Comparison of ENCODE assay signal across 9 mouse cellular contexts in the genomic region with DNA sequence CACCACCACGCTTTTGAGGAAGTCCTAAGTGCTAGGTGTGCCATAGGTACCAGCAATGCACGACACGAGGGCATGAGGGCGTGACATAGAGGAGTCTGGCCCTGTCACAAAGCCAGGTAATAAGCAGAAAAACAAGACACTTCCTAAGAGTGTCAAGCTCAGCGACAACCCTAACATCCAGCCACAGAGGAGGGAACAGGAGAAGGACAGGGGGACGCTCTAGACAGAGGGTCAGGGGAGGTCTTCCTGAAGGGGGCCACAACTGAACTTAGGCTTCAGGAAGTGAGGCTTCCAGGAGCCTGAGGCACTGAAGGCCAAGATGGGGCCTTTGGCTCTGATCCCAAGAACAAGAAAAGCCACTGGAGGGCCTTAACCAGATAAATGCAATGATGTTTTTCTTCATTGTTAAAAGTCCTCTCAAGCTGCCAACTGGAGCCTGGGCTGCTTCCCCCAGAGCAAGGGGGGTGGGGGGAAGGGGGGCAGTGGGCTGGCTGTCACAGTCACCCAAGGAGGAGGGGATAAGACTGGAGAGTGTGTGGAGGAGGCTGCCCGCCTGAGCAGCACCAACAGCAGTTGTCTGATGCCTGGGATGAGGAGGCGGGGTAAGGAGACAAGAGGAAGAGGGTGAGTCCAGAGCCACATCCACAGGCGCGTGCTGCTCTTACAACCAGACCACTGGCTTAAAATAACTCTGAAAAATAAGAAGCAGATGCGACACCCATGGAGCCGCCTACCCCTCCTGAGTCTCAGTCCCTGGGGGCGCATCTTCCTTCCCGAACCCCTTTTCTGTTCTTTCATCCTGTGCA.
A peak's percentile ranks its signal among the peaks of the same experiment; 100 is the strongest.
DNase-seq lines count a peak whose midpoint lies in the region; ATAC-seq lines count a peak whose summit lies in the region.
"Had no signal": no experiment of that assay in that cellular context is flagged by ENCODE, and none has a peak within 500 bp of the region (broad histone marks: within the 10 kb centered on the region; RNA-seq: fewer than 3 reads in every experiment).

No protein-coding gene starts in this region.

- peak; percentile 94 for DNase-seq in heart, adult 11 months
- no peak for DNase-seq in heart, adult 8-10 months (ENCODE audit: low spot score)
- DNase-seq in left cerebral cortex, postnatal 25 days (ENCODE audit: low spot score in 2 of 2) = peak; percentile 79 to 97
- DNase-seq in ovary, postnatal 36 days (ENCODE audit: low spot score) = peak; percentile 39
- DNase-seq in gastrocnemius, postnatal 4 days (ENCODE audit: low spot score in 2 of 2) = no peak

- H3K27me3 ChIP-seq in embryonic facial prominence, embryonic 15.5 days = no peaks in the 10 kb centered on the region
- no peaks in the 10 kb centered on the region; the same call in 1 of the 2 replicates for H3K27me3 ChIP-seq in hindbrain, embryonic 12.5 days

- 27% methylated on average over 14 of the region's 14 CpGs for WGBS in embryonic facial prominence, embryonic 15.5 days
- 59% methylated on average over 14 of the region's 14 CpGs for WGBS in hindbrain, embryonic 12.5 days

- no peak overlapping the region for H3K9ac ChIP-seq in embryonic facial prominence, embryonic 15.5 days
- H3K9ac ChIP-seq in hindbrain, embryonic 12.5 days = no peak overlapping the region

- no peaks in the 10 kb centered on the region for H3K36me3 ChIP-seq in embryonic facial prominence, embryonic 15.5 days
- H3K36me3 ChIP-seq in hindbrain, embryonic 12.5 days = no peaks in the 10 kb centered on the region

- H3K27ac ChIP-seq in embryonic facial prominence, embryonic 15.5 days (replicated peaks) = peak overlapping the region; percentile 81
- H3K27ac ChIP-seq in hindbrain, embryonic 12.5 days = peak overlapping the region; percentile 64; the same call in 1 of the 2 replicates
- H3K27ac ChIP-seq: macrophage had no signal

- intact Hi-C loops in left cerebral cortex, postnatal 25 days (cut with DNase I) = loop anchor here (1.0 kb wide), 4 partner anchors 26 to 110 kb away; a partner anchor contains a TSS

- H3K9me3 ChIP-seq in embryonic facial prominence, embryonic 15.5 days (replicated peaks) = no peaks in the 10 kb centered on the region
- H3K9me3 ChIP-seq in hindbrain, embryonic 12.5 days (replicated peaks) = no peaks in the 10 kb centered on the region

- H3K4me1 ChIP-seq in embryonic facial prominence, embryonic 15.5 days = peaks cover 44% of the 10 kb centered on the region
- H3K4me1 ChIP-seq in hindbrain, embryonic 12.5 days = peaks cover 26% of the 10 kb centered on the region

- peak overlapping the region; percentile 19 for H3K4me2 ChIP-seq in embryonic facial prominence, embryonic 15.5 days (replicated peaks)
- H3K4me2 ChIP-seq in hindbrain, embryonic 12.5 days (replicated peaks) = no peak overlapping the region

- H3K4me3 ChIP-seq in embryonic facial prominence, embryonic 15.5 days (replicated peaks) = no peak overlapping the region
- no peak overlapping the region for H3K4me3 ChIP-seq in hindbrain, embryonic 12.5 days

- ATAC-seq in embryonic facial prominence, embryonic 15.5 days (ENCODE audit: insufficient number of reproducible peaks, low FRiP score, low TSS enrichment, low read depth) = peak; percentile 91
- ATAC-seq in hindbrain, embryonic 12.5 days (ENCODE audit: low FRiP score) = peak; percentile 43
- ATAC-seq in megakaryocyte, adult 5-6 weeks (ENCODE audit: poor library complexity, severe bottlenecking) = no peak

Comparison
In these comparisons a context has a peak if more than half of its experiments do, and no peak if none do; other contexts are left out.
1. DNase-seq: peak in heart, adult 11 months (single experiment), left cerebral cortex, postnatal 25 days (2 of 2) and ovary, postnatal 36 days (single experiment); none in heart, adult 8-10 months (single experiment) and gastrocnemius, postnatal 4 days (0 of 2).